Mouse (Mus musculus) stomach, postnatal 0 days (tissue): ENCODE measurements at regions not wholly inside any gene's neighbourhood (a gene's known extent, or its start where the extent isn't known, plus 50 kb on each side); places are given as distances from the start of the nearest gene placed in this dataset.

Experiments
- CTCF ChIP-seq: IDR thresholded peaks from 2 replicates; pipeline ENCODE4 v1.5.1; 2016; ENCODE audit warnings: antibody characterized with exemption, low read depth, mild to moderate bottlenecking, moderate library complexity
- EP300 ChIP-seq: optimal IDR thresholded peaks from 2 replicates; pipeline ENCODE3; 2016; ENCODE audit warnings: antibody characterized with exemption

DNA sequence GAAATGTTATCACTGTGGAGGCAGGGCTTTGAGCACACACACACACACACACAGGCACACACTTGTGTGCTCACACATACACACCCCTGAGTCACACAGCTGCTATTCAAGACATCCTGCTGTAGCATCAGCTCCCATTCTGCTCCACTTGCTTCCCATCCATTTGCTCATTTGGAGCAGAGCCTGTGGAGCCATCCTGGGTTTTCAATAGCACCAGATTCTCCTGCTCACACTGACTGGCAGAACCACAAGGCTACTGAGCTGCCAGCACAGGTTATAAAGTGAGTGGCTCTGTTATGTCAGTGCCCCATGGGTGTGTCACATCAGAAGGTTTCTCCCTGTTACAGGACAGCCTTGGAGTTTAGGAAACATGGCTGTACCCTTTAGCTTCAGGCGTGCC is 273.7 kb downstream of the Fzd1 start:
- TF ChIP-seq CTCF (no peak), EP300 (no peak)
